In genomic region chr1:58720988-58721387, GRCm38 (mm10) we compare ENCODE assay signal across 22 mouse cellular contexts. TPM values are rescaled to one million over a fixed set of nuclear protein-coding genes. Genes with fewer than 3 reads are reported as not detected.
A peak's percentile ranks its signal among the peaks of the same experiment; 100 is the strongest.
DNase-seq lines count a peak whose midpoint lies in the region; ATAC-seq and TF ChIP-seq lines count a peak whose summit lies in the region.
"Had no signal": no experiment of that assay in that cellular context is flagged by ENCODE, and none has a peak within 500 bp of the region (broad histone marks: within the 10 kb centered on the region; RNA-seq: fewer than 3 reads in every experiment).

No protein-coding gene starts in this region.

- H3K27ac ChIP-seq in liver, embryonic 11.5 days (ENCODE audit: low read depth, low read length): no peak overlapping the region
- H3K27ac ChIP-seq in liver, embryonic 12.5 days: no peak overlapping the region
- H3K27ac ChIP-seq in macrophage: peak overlapping the region; percentile 90
- H3K27ac ChIP-seq in cerebellum, adult 2 months (ENCODE audit: insufficient read depth, low read length): no peak overlapping the region
- no peak overlapping the region for H3K27ac ChIP-seq in intestine, embryonic 15.5 days
- H3K27ac ChIP-seq: heart, embryonic 10.5 days; limb, embryonic 13.5 days; lung, embryonic 15.5 days had no signal

- WGBS in liver, embryonic 11.5 days: 58% methylated on average over 4 of the region's 4 CpGs
- whole genome bisulfite sequencing in liver, embryonic 12.5 days (ENCODE audit: insufficient replicate concordance): 39% methylated on average over 4 of the region's 4 CpGs
- 20% methylated on average over 4 of the region's 4 CpGs for WGBS in macrophage (ENCODE audit: missing documents)
- 89% methylated on average over 4 of the region's 4 CpGs for WGBS in cerebellum, adult 2 months
- WGBS in intestine, embryonic 15.5 days: 75% methylated on average over 4 of the region's 4 CpGs

- H3K9me3 ChIP-seq in liver, embryonic 11.5 days (ENCODE audit: control insufficient read depth, low read length): no peaks in the 10 kb centered on the region
- no peaks in the 10 kb centered on the region for H3K9me3 ChIP-seq in liver, embryonic 12.5 days (replicated peaks)
- H3K9me3 ChIP-seq in intestine, embryonic 15.5 days: no peaks in the 10 kb centered on the region
- H3K9me3 ChIP-seq: heart, embryonic 10.5 days; limb, embryonic 13.5 days; lung, embryonic 15.5 days had no signal

- H3K9ac ChIP-seq in liver, embryonic 11.5 days (ENCODE audit: low read depth, low read length): no peak overlapping the region
- H3K9ac ChIP-seq in liver, embryonic 12.5 days: no peak overlapping the region
- H3K9ac ChIP-seq in intestine, embryonic 15.5 days: no peak overlapping the region
- H3K9ac ChIP-seq: forebrain, postnatal 0 days; limb, embryonic 13.5 days had no signal

- no peaks in the 10 kb centered on the region for H3K27me3 ChIP-seq in liver, embryonic 11.5 days (replicated peaks; ENCODE audit: control insufficient read depth, insufficient read depth, low read length)
- no peaks in the 10 kb centered on the region for H3K27me3 ChIP-seq in liver, embryonic 12.5 days (replicated peaks)
- H3K27me3 ChIP-seq in cerebellum, adult 2 months (ENCODE audit: control insufficient read depth, insufficient read depth, low read length): no peaks in the 10 kb centered on the region
- H3K27me3 ChIP-seq in intestine, embryonic 15.5 days (replicated peaks): no peaks in the 10 kb centered on the region
- H3K27me3 ChIP-seq: limb, embryonic 13.5 days; lung, embryonic 15.5 days had no signal

- TF ChIP-seq POLR2A in cerebellum, adult 2 months (IDR thresholded peaks at IDR 0.05; ENCODE audit: borderline replicate concordance, insufficient read depth, low read length): no peak

- ATAC-seq in liver, embryonic 11.5 days (replicated peaks; ENCODE audit: low FRiP score): no peak
- no peak for ATAC-seq in liver, embryonic 12.5 days
- ATAC-seq in intestine, embryonic 15.5 days: no peak
- ATAC-seq in erythroid progenitor cell, adult 5-6 weeks (replicated peaks; ENCODE audit: low FRiP score, poor library complexity, severe bottlenecking): no peak
- ATAC-seq: forebrain, postnatal 0 days had no signal

- 0 out of 2 replicates have a peak, but pooled peaks cover 3% of the 10 kb centered on the region for H3K36me3 ChIP-seq in liver, embryonic 11.5 days (ENCODE audit: control insufficient read depth, insufficient read depth, low read length)
- H3K36me3 ChIP-seq in liver, embryonic 12.5 days: peaks cover 33% of the 10 kb centered on the region
- H3K36me3 ChIP-seq in macrophage (ENCODE audit: inconsistent target): 0 out of 2 replicates have a peak, but pooled peaks cover 6% of the 10 kb centered on the region
- no peaks in the 10 kb centered on the region; the same call in 1 of the 2 replicates for H3K36me3 ChIP-seq in intestine, embryonic 15.5 days

- no peak for DNase-seq in liver, embryonic 11.5 days (ENCODE audit: low spot score)
- peak; percentile 74 for DNase-seq in T-cell, adult 2 months (ENCODE audit: low spot score)
- peak; percentile 74 for DNase-seq in thymus, postnatal 25 days
- DNase-seq in cerebellum, adult 2 months: no peak
- DNase-seq: adrenal gland, adult 2 months; cerebellum, adult 8-10 months; forebrain, postnatal 0 days; gastrocnemius, postnatal 10 days; spleen, adult 18-20 months had no signal

- no peak for TF ChIP-seq CTCF in cerebellum, adult 2 months (IDR thresholded peaks at IDR 0.05; ENCODE audit: borderline replicate concordance, insufficient read depth, low read depth, low read length)

- peaks cover 95% of the 10 kb centered on the region for H3K79me2 ChIP-seq in macrophage (ENCODE audit: inconsistent target)

- peaks cover 16% of the 10 kb centered on the region for H3K4me1 ChIP-seq in liver, embryonic 11.5 days (replicated peaks; ENCODE audit: control insufficient read depth, insufficient read depth, low read length)
- H3K4me1 ChIP-seq in liver, embryonic 12.5 days: peaks cover 51% of the 10 kb centered on the region
- H3K4me1 ChIP-seq in cerebellum, adult 2 months (ENCODE audit: control insufficient read depth, insufficient read depth, low read length): no peaks in the 10 kb centered on the region
- peaks cover 3% of the 10 kb centered on the region; the same call in 1 of the 2 replicates for H3K4me1 ChIP-seq in intestine, embryonic 15.5 days (replicated peaks)

- H3K4me3 ChIP-seq in liver, embryonic 11.5 days (ENCODE audit: low read depth, low read length): no peak overlapping the region
- no peak overlapping the region for H3K4me3 ChIP-seq in liver, embryonic 12.5 days
- H3K4me3 ChIP-seq in macrophage (ENCODE audit: inconsistent target): no peak overlapping the region
- no peak overlapping the region for H3K4me3 ChIP-seq in cerebellum, adult 2 months (replicated peaks; ENCODE audit: insufficient read depth, low read depth, low read length)
- no peak overlapping the region for H3K4me3 ChIP-seq in intestine, embryonic 15.5 days (replicated peaks)
- H3K4me3 ChIP-seq: erythroblast, embryonic 14.5 days; heart, embryonic 10.5 days; limb, embryonic 13.5 days; lung, embryonic 15.5 days; myocyte had no signal

- peak overlapping the region; percentile 25; the same call in 1 of the 2 replicates for H3K4me2 ChIP-seq in liver, embryonic 11.5 days
- H3K4me2 ChIP-seq in liver, embryonic 12.5 days: no peak overlapping the region
- no peak overlapping the region for H3K4me2 ChIP-seq in intestine, embryonic 15.5 days (replicated peaks)
- H3K4me2 ChIP-seq: limb, embryonic 13.5 days; lung, embryonic 15.5 days had no signal

RNA-seq across cellular contexts. Expression of gene Cflar, which starts 9.7 kb away (rescaled TPM):
- 18.6 and 20.4 TPM in 2 replicates for polyA plus RNA-seq in liver, embryonic 11.5 days (2014; fragmentation: Nextera tagmentation; extraction: Ambion mirVana)
- 17.1 and 19.0 TPM in 2 replicates for polyA plus RNA-seq in liver, embryonic 12.5 days (2016; fragmentation: Nextera tagmentation; extraction: Ambion mirVana)
- total RNA-seq in macrophage (2018; cell fraction: chromatin; rRNA removed): 1,000 to 10,000 TPM in 14 of 26 experiments, 100 to 1,000 TPM in 12; 263 to 1,825 (median 1,068) TPM
- 100 to 1,000 TPM in 22 of 26 experiments, 10 to 100 TPM in 4; 87.0 to 559 (median 288) TPM for total RNA-seq in macrophage (2018; cell fraction: cytosol; rRNA removed)
- total RNA-seq in macrophage (2018; cell fraction: nucleus; rRNA removed): 1,000 to 10,000 TPM in 17 of 26 experiments, 100 to 1,000 TPM in 9; 365 to 1,587 (median 1,196) TPM
- polyA plus RNA-seq in macrophage (2018): 53.3 to 68.2 TPM (median 67.9 TPM) in 3 replicates
- polyA plus RNA-seq in cerebellum, adult 2 months (2012; rRNA removed): 15.4 and 16.1 TPM in 2 replicates
- 29.2 and 30.0 TPM in 2 replicates for polyA plus RNA-seq in intestine, embryonic 15.5 days (2015; fragmentation: Nextera tagmentation; extraction: Ambion mirVana)
- 19.1 and 45.7 TPM in 2 replicates for total RNA-seq in erythroid progenitor cell, adult 5-6 weeks (2015; ENCODE audit: low replicate concordance)
- total RNA-seq in erythroid progenitor cell, adult 5-6 weeks (2017; ENCODE audit: low replicate concordance): 38.1 and 40.9 TPM in 2 replicates

RNA-seq across cellular contexts. Expression of gene Als2cr12, which starts 25.2 kb away (rescaled TPM):
- not detected in 2 replicates for polyA plus RNA-seq in liver, embryonic 11.5 days (2014; fragmentation: Nextera tagmentation; extraction: Ambion mirVana)
- polyA plus RNA-seq in liver, embryonic 12.5 days (2016; fragmentation: Nextera tagmentation; extraction: Ambion mirVana): not detected in 2 replicates
- not detected for total RNA-seq in macrophage (2018; cell fraction: chromatin; rRNA removed)
- total RNA-seq in macrophage (2018; cell fraction: cytosol; rRNA removed): not detected
- not detected for total RNA-seq in macrophage (2018; cell fraction: nucleus; rRNA removed)
- polyA plus RNA-seq in macrophage (2018): not detected in 3 replicates
- polyA plus RNA-seq in cerebellum, adult 2 months (2012; rRNA removed): 0.08 TPM in 1 of 2 replicates, not detected in the other
- 1.5 and 1.6 TPM in 2 replicates for polyA plus RNA-seq in intestine, embryonic 15.5 days (2015; fragmentation: Nextera tagmentation; extraction: Ambion mirVana)
- total RNA-seq in erythroid progenitor cell, adult 5-6 weeks (2015; ENCODE audit: low replicate concordance): not detected in 2 replicates
- not detected in 2 replicates for total RNA-seq in erythroid progenitor cell, adult 5-6 weeks (2017; ENCODE audit: low replicate concordance)
- total RNA-seq: forebrain, postnatal 0 days; gastrocnemius, postnatal 10 days; hematopoietic stem cell, adult 5-6 weeks; left cerebral cortex, adult 8-10 months had no signal
- polyA plus RNA-seq: adrenal gland, adult 2 months; brain, embryonic 14.5 days; erythroblast, embryonic 14.5 days; heart, embryonic 10.5 days; kidney, embryonic 16.5 days; limb, embryonic 13.5 days had no signal

Comparison
In these comparisons a context has a peak if more than half of its experiments do, and no peak if none do; other contexts are left out.
1. DNase-seq: peak in T-cell, adult 2 months (single experiment) and thymus, postnatal 25 days (single experiment); none in liver, embryonic 11.5 days (single experiment) and cerebellum, adult 2 months (0 of 2).